Mouse (Mus musculus): ENCODE data around the gene Nxnl1. TPM values are rescaled to one million over a fixed set of nuclear protein-coding genes. Genes with fewer than 3 reads are reported as not detected.
A peak's percentile ranks its signal among the peaks of the same experiment; 100 is the strongest.
"Not testable (repeated sequence)": the region's sequence is repeated elsewhere in the genome, so short reads cannot be mapped to it uniquely, and the experiment has no call there.

Gene Nxnl1
- total RNA-seq, 2 experiments from 2014 or later: not detected

DNA sequence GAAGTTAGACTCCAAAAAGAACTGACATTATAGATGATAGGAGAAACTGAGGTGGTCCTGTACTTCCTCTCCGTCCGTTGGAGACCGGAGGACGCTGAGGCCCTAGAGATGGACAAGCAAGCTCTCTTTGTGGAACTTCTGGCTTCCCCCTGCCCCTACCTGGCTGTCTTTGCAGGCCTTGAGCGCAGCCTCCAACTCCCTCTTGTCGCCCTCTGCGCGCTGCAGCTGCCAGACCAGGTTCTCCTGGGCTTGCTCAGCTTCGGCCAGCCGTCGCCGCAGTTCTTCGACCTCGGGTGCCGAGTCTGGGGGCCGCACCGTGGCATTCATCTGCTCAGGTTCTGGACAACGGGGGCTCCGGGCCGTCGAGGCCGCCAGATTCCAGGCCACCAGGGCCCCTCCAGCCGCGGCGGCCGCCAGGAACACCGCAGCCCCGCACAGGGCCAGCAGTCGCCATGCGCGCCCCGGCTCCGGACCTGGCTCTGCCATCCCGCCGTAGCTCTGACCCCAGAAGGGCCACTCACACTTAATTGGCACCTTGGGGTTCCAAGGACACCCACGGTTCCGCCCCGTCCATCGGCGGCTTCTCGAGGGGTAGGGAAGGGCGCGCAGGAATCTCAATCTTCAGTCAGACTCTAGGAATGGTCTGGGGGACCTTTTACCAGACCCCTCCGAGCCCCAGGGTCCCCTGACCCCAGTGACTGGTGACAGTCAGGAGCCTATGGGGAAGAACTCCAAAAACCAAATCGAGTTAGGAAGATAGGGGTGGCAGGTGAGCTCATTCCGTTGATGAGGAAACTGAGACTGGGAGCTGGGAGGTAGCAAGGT is 41.0 kb downstream of the Nxnl1 start, which contains the start of gene Ccdc194:
Gene Ccdc194 (minus strand): TSS at position 486 of the 825 bp plus-strand sequence.
- no peak for ATAC-seq (replicated peaks; ENCODE audit: low FRiP score, poor library complexity, severe bottlenecking)

- ATAC-seq (replicated peaks; ENCODE audit: low FRiP score, poor library complexity, severe bottlenecking): peak; percentile 68
Observed at GRCm38 (mm10) chr8:71521634-71522033, 44.8 kb downstream of the Nxnl1 start.

GRCm38 (mm10) chr8:71519037-71519825 is 47.2 kb downstream of the Nxnl1 start:
- ATAC-seq (replicated peaks; ENCODE audit: low FRiP score, poor library complexity, severe bottlenecking): not testable (repeated sequence)

GRCm38 (mm10) chr8:71516786-71517185 is 49.6 kb downstream of the Nxnl1 start:
- ATAC-seq (replicated peaks; ENCODE audit: low FRiP score, poor library complexity, severe bottlenecking): no peak

- ATAC-seq (replicated peaks; ENCODE audit: low FRiP score, poor library complexity, severe bottlenecking): no peak
Observed at GRCm38 (mm10) chr8:71515043-71515442, 51.4 kb downstream of the Nxnl1 start.

DNA sequence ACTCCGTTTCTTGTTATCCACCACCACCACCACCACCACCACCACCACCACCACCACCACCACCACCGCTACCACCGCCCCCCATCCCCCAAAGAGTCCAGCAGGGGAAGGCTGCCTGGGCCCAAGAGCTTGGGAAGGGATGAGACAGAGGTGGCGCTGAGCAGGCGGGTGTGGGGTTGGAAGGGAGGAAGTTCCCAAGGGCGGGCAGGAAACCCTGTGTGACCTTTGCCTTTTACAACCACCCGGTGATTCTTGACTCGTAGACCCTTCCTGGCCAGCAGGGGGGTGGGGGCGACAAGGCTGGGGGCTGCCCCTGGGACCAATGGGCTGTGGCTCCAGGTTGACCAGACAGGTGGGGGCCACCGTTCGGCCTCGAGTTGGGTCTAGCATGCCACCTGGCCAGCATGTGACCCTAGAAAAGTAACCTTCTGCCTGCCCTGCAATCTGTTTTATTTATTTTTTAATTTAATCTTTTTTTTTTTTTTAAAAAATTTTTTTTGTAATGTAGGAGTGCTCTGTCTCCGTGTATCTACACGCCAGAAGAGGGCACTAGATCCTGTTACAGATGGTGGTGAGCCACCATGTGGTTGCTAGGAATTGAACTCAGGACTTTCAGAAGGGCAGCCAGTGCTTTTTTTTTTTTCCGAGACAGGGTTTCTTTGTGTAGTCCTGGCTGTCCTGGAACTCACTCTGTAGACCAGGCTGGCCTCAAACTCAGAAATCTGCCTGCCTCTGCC is 53.2 kb downstream of the Nxnl1 start:
- ATAC-seq (replicated peaks; ENCODE audit: low FRiP score, poor library complexity, severe bottlenecking): no peak

DNA sequence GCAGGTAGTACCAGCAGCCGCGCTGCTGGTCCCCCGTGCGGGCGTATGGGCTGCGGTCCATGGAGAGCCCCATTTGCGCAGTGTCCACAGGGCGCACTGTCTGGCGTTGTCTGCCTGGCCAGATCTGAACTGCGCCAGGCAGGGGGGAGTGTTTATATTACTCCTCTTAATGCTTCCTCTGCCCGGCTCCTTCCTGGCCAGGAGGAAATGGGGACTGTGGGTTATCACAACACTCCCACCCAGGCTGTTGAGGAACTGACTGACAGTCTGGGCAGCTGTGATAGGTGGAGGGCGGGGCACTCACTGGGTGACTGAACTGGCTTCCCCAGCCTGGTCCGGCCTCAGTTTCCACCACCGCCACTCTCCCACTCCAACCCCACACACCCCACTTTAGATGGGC is 54.8 kb downstream of the Nxnl1 start, which contains the start of gene Plvap:
Gene Plvap (minus strand): TSS at position 109 of the 400 bp plus-strand sequence.
- ATAC-seq (replicated peaks; ENCODE audit: low FRiP score, poor library complexity, severe bottlenecking): peak; percentile 68; the same call in 1 of the 2 replicates

Other genes starting within 250 kb of the Nxnl1 start
- gene Use1, start 199.8 kb downstream of the Nxnl1 start, total RNA-seq (2015; ENCODE audit: low replicate concordance): 46.1 and 99.8 TPM in 2 replicates
- 48.1 and 59.2 TPM in 2 replicates for gene Use1, start 199.8 kb downstream of the Nxnl1 start, total RNA-seq (2017; ENCODE audit: low replicate concordance)
- 1.7 and 13.7 TPM in 2 replicates for gene Ocel1, start 195.3 kb downstream of the Nxnl1 start, total RNA-seq (2015; ENCODE audit: low replicate concordance)
- gene Ocel1, start 195.3 kb downstream of the Nxnl1 start, total RNA-seq (2017; ENCODE audit: low replicate concordance): 10.4 and 10.7 TPM in 2 replicates
- not detected in 2 replicates for gene Nr2f6, start 184.6 kb downstream of the Nxnl1 start, total RNA-seq (2015; ENCODE audit: low replicate concordance)
- gene Nr2f6, start 184.6 kb downstream of the Nxnl1 start, total RNA-seq (2017; ENCODE audit: low replicate concordance): 1.4 and 6.7 TPM in 2 replicates
- gene Ushbp1, start 170.8 kb downstream of the Nxnl1 start, total RNA-seq (2015; ENCODE audit: low replicate concordance): not detected in 2 replicates
- gene Ushbp1, start 170.8 kb downstream of the Nxnl1 start, total RNA-seq (2017; ENCODE audit: low replicate concordance): 0.64 TPM in 1 of 2 replicates, not detected in the other
- 35.0 and 51.6 TPM in 2 replicates for gene Babam1, start 169.7 kb downstream of the Nxnl1 start, total RNA-seq (2015; ENCODE audit: low replicate concordance)
- gene Babam1, start 169.7 kb downstream of the Nxnl1 start, total RNA-seq (2017; ENCODE audit: low replicate concordance): 22.3 and 44.8 TPM in 2 replicates
- 208 and 222 TPM in 2 replicates for gene Ankle1, start 160.6 kb downstream of the Nxnl1 start, total RNA-seq (2015; ENCODE audit: low replicate concordance)
- 343 and 473 TPM in 2 replicates for gene Ankle1, start 160.6 kb downstream of the Nxnl1 start, total RNA-seq (2017; ENCODE audit: low replicate concordance)
- 1.3 and 1.4 TPM in 2 replicates for gene Abhd8, start 102.9 kb downstream of the Nxnl1 start, total RNA-seq (2015; ENCODE audit: low replicate concordance)
- gene Abhd8, start 102.9 kb downstream of the Nxnl1 start, total RNA-seq (2017; ENCODE audit: low replicate concordance): 3.0 and 4.5 TPM in 2 replicates
- 23.1 and 38.2 TPM in 2 replicates for gene Mrpl34, start 101.6 kb downstream of the Nxnl1 start, total RNA-seq (2015; ENCODE audit: low replicate concordance)
- 14.1 and 17.5 TPM in 2 replicates for gene Mrpl34, start 101.6 kb downstream of the Nxnl1 start, total RNA-seq (2017; ENCODE audit: low replicate concordance)
- gene Dda1, start 97.4 kb downstream of the Nxnl1 start, total RNA-seq (2015; ENCODE audit: low replicate concordance): 23.9 and 35.7 TPM in 2 replicates
- 17.8 and 18.1 TPM in 2 replicates for gene Dda1, start 97.4 kb downstream of the Nxnl1 start, total RNA-seq (2017; ENCODE audit: low replicate concordance)
- not detected in 2 replicates for gene Ano8, start 80.6 kb downstream of the Nxnl1 start, total RNA-seq (2015; ENCODE audit: low replicate concordance)
- 0.13 TPM in 1 of 2 replicates, not detected in the other for gene Ano8, start 80.6 kb downstream of the Nxnl1 start, total RNA-seq (2017; ENCODE audit: low replicate concordance)
- 2.1 and 4.0 TPM in 2 replicates for gene Gtpbp3, start 78.5 kb downstream of the Nxnl1 start, total RNA-seq (2015; ENCODE audit: low replicate concordance)
- 0.83 and 4.0 TPM in 2 replicates for gene Gtpbp3, start 78.5 kb downstream of the Nxnl1 start, total RNA-seq (2017; ENCODE audit: low replicate concordance)
- not detected in 2 replicates for gene Plvap, start 54.8 kb downstream of the Nxnl1 start, total RNA-seq (2015; ENCODE audit: low replicate concordance)
- not detected in 2 replicates for gene Plvap, start 54.8 kb downstream of the Nxnl1 start, total RNA-seq (2017; ENCODE audit: low replicate concordance)
- gene Ccdc194, start 40.9 kb downstream of the Nxnl1 start, total RNA-seq (2015; ENCODE audit: low replicate concordance): not detected in 2 replicates
- gene Ccdc194, start 40.9 kb downstream of the Nxnl1 start, total RNA-seq (2017; ENCODE audit: low replicate concordance): not detected in 2 replicates
- gene Bst2, start 29.1 kb downstream of the Nxnl1 start, total RNA-seq (2015; ENCODE audit: low replicate concordance): 7.6 TPM in 1 of 2 replicates, not detected in the other
- gene Bst2, start 29.1 kb downstream of the Nxnl1 start, total RNA-seq (2017; ENCODE audit: low replicate concordance): 15.1 and 28.2 TPM in 2 replicates
- 7.6 and 9.6 TPM in 2 replicates for gene Mvb12a, start 23.7 kb downstream of the Nxnl1 start, total RNA-seq (2015; ENCODE audit: low replicate concordance)
- 2.1 and 4.5 TPM in 2 replicates for gene Mvb12a, start 23.7 kb downstream of the Nxnl1 start, total RNA-seq (2017; ENCODE audit: low replicate concordance)
- not detected in 2 replicates for gene Tmem221, start 7.7 kb downstream of the Nxnl1 start, total RNA-seq (2015; ENCODE audit: low replicate concordance)
- gene Tmem221, start 7.7 kb downstream of the Nxnl1 start, total RNA-seq (2017; ENCODE audit: low replicate concordance): not detected in 2 replicates
- gene Slc27a1, start 2.3 kb upstream of the Nxnl1 start, total RNA-seq (2015; ENCODE audit: low replicate concordance): 1.1 and 1.7 TPM in 2 replicates
- not detected in 2 replicates for gene Slc27a1, start 2.3 kb upstream of the Nxnl1 start, total RNA-seq (2017; ENCODE audit: low replicate concordance)
- gene Pgls, start 25.6 kb upstream of the Nxnl1 start, total RNA-seq (2015; ENCODE audit: low replicate concordance): 31.4 and 36.9 TPM in 2 replicates
- gene Pgls, start 25.6 kb upstream of the Nxnl1 start, total RNA-seq (2017; ENCODE audit: low replicate concordance): 14.8 and 31.8 TPM in 2 replicates
- gene Fam129c, start 31.0 kb upstream of the Nxnl1 start, total RNA-seq (2015; ENCODE audit: low replicate concordance): 54.1 and 135 TPM in 2 replicates
- gene Fam129c, start 31.0 kb upstream of the Nxnl1 start, total RNA-seq (2017; ENCODE audit: low replicate concordance): 7.4 and 32.9 TPM in 2 replicates
- 5.9 and 19.5 TPM in 2 replicates for gene Colgalt1, start 44.4 kb upstream of the Nxnl1 start, total RNA-seq (2015; ENCODE audit: low replicate concordance)
- gene Colgalt1, start 44.4 kb upstream of the Nxnl1 start, total RNA-seq (2017; ENCODE audit: low replicate concordance): 9.2 and 11.0 TPM in 2 replicates
- gene Unc13a, start 105.2 kb upstream of the Nxnl1 start, total RNA-seq (2015; ENCODE audit: low replicate concordance): not detected in 2 replicates
- gene Unc13a, start 105.2 kb upstream of the Nxnl1 start, total RNA-seq (2017; ENCODE audit: low replicate concordance): not detected in 2 replicates
- gene Jak3, start 109.7 kb upstream of the Nxnl1 start, total RNA-seq (2015; ENCODE audit: low replicate concordance): 2.1 and 5.4 TPM in 2 replicates
- gene Jak3, start 109.7 kb upstream of the Nxnl1 start, total RNA-seq (2017; ENCODE audit: low replicate concordance): 0.68 and 0.90 TPM in 2 replicates
- 3.6 TPM in 1 of 2 replicates, not detected in the other for gene Insl3, start 122.6 kb upstream of the Nxnl1 start, total RNA-seq (2015; ENCODE audit: low replicate concordance)
- gene Insl3, start 122.6 kb upstream of the Nxnl1 start, total RNA-seq (2017; ENCODE audit: low replicate concordance): not detected in 2 replicates
- 12.2 and 12.3 TPM in 2 replicates for gene B3gnt3, start 135.2 kb upstream of the Nxnl1 start, total RNA-seq (2015; ENCODE audit: low replicate concordance)
- gene B3gnt3, start 135.2 kb upstream of the Nxnl1 start, total RNA-seq (2017; ENCODE audit: low replicate concordance): 10.9 and 14.4 TPM in 2 replicates
- 152 and 165 TPM in 2 replicates for gene Fcho1, start 159.1 kb upstream of the Nxnl1 start, total RNA-seq (2015; ENCODE audit: low replicate concordance)
- gene Fcho1, start 159.1 kb upstream of the Nxnl1 start, total RNA-seq (2017; ENCODE audit: low replicate concordance): 245 and 276 TPM in 2 replicates

Data from erythroid progenitor cell, adult 5-6 weeks (primary cell).